Mouse (Mus musculus): ENCODE measurements around the gene Wwox.

Wwox gene

DNA sequence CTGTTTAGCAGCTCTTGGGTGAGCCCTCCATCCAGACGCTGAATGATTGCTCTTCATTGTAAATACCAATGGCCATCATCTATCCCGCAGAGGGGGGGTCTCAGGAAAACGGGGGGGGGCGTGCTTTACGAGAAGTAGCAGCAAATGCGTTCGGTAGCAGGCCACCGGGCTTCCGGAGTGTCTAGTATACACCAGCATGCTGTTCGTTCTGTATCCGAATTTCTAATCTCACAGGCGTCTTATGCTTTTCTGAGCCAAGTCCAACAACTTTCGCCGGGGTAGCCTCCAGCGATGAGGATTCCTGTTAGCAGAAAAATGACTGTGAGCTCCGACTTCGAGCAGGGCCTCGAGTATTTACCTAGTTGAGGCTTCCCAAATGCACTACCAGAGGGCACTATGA lies 719.8 kb downstream of the Wwox start:
- no peak for DNase-seq (ENCODE audit: low spot score in 2 of 2)

GRCm38 (mm10) chr8:115159711-115160374 lies 720.4 kb downstream of the Wwox start:
- no peak for DNase-seq (ENCODE audit: low spot score in 2 of 2)

- no peak for DNase-seq (ENCODE audit: low spot score in 2 of 2)
Measured at GRCm38 (mm10) chr8:115160407-115160806, 721.0 kb downstream of the Wwox start.

DNA sequence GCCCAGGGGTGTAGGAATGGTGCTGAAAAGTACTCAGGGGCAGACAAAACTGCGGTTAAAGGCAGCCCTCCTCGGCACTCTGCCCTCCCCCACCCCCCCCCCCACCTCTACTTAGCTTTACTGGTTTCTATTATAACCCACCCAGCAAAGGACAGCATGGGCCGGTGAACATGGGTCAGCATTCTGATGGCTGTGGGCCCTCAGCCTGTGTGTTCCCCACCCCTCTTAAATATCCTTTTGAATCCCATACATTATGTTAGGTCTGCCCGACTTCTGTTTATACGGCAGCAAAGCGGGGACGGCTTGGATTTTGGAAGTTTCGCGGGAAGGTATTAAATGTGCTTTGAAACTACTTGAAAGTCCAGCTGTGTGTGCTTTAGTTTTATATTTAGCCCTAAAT lies 722.1 kb downstream of the Wwox start:
- no peak for DNase-seq (ENCODE audit: low spot score in 2 of 2)

DNA sequence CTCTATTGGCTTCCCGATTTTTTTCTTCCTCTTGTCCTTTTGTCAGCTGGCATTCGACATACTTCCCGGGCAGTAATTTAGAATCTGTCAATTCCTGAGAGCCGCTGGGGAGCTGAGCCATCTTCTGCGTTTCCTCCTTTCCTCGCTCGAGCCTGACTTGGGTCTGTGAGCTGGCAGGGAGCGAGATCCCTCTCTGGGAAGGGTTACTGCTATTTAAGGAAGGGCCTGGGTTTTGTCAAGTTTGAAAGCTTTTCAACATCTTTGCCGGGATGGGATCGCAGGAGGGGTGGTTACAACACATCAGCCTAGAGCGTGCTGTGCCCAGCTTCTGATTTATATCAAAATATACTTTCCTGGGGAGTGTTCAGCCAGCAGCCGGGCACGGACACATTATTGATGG lies 725.4 kb downstream of the Wwox start:
- no peak for DNase-seq (ENCODE audit: low spot score in 2 of 2)

GRCm38 (mm10) chr8:115173634-115174081 lies 734.2 kb downstream of the Wwox start:
- DNase-seq (ENCODE audit: low spot score in 2 of 2) = no peak

- DNase-seq (ENCODE audit: low spot score in 2 of 2) = no peak
Measured at GRCm38 (mm10) chr8:115185431-115185964, 746.0 kb downstream of the Wwox start.

- DNase-seq (ENCODE audit: low spot score in 2 of 2) = no peak
Measured at GRCm38 (mm10) chr8:115186121-115186811, 746.8 kb downstream of the Wwox start.

DNA sequence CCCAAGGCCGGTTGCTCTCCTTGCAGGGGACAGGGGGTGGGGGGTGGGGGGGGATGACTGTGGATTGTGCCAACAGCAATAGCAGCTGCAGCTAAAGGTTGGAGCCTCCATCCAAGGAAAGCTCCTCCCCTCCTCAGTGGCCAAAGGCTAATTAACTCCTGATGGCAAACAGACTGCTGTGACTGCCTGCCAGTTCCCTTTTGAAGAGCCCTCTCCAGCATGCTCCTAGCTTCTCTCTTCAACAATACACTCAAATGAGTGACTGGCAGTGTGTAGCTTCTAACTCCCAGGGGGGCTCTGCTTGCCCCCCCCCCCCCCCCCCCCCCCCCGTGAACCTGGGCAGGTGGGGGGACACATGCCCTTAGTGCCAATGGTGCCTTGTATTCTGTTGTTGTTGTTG lies 747.4 kb downstream of the Wwox start:
- no peak for DNase-seq (ENCODE audit: low spot score in 2 of 2)

DNA sequence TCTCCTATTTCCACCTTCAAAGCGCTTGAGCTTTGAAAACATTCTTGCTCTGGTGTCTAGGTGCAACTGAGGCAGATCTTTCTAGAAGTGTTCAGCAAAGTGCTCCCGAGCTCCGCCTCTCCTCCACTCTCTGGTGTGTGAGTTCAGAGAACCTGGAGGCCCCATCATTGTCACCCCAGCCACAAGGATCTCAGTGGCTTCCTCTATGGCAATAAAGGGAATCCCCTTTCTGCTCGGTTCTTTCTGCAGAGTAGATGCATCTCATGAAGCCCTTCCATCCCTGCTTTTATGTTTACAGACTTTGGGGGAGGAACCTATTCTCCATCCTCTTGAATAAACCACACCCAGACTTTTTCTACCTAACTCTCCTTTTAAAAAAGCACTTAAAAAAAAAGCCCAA lies 749.0 kb downstream of the Wwox start:
- no peak for DNase-seq (ENCODE audit: low spot score in 2 of 2)

DNA sequence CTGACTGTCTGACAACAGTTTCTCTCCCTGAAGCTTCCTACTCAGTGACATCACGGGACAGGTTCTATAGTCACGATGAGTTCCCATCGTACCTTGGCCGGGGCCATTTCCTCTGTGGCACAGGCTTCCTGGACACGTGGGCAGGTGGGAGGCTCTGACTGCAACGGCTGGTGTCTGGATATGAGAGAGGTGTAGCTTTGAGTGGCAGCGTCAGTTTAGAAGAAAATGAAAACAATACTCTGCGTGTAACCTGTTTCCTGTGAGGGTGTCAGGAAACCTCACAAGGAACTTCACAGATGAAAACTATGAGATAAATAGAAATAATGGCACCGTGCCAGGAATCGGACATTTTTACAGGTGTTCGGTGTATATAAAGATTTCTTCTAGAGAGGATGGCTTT lies 750.4 kb downstream of the Wwox start:
- peak in 1 of 2 experiments; percentile 31 for DNase-seq (ENCODE audit: low spot score in 2 of 2)

DNA sequence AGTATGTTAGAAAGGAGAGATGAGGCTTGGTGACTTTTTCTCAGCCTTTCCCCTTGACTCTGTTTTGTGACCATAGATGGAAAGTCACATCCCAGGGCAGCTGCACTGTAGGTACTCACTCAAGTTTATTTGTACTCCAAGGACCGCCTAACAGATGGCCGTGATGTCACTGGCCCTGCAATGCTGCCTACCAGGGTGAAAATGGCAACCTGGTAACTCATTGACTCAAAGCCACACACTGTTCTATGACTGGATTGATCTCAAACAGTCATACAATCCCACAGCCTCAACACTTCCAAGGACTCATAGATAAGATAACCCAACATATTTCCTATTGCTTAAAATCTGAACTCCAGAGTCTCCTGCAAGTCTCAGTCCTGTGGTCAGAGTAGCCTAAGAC lies 754.3 kb downstream of the Wwox start:
- DNase-seq (ENCODE audit: low spot score in 2 of 2) = no peak

DNA sequence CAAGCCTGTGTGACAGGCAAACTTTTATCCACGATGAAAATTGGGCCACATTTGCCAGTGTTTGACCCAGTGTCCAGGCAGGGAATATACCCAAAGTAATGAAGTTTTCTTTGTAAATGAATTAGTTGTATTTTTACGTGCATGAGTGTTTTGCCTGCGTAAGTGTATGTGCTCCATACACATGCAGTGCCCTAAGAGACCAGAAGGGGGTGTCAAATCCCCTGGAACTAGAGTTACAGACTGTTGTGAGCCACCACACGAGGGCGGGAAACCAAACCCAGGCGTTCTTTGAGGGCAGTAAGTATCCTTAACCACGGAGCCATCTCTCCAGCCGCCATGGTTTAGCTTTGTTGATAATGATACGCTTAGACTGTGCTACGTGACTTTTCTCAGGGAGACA lies 755.9 kb downstream of the Wwox start:
- DNase-seq (ENCODE audit: low spot score in 2 of 2) = no peak

- no peak for DNase-seq (ENCODE audit: low spot score in 2 of 2)
Measured at GRCm38 (mm10) chr8:115196859-115197258, 757.4 kb downstream of the Wwox start.

DNA sequence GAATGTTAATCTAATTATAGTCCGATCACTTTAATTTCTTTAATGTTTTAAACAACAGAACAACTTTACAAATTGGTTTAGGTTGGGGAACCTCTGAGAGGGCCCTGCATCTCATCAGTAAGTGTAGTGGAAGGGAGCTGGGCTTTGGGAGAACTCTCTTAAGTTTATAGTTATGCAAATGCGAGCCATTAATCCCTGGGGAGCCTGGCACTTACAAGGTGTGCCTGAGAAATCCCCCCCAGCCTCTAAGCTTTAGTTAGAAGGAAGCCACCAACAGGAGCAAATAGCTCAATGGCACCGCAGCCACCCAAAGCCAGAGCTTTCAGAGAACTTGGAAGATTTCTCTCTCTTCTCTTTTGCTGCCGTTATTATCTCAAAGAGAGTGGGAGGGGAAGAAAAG lies 759.7 kb downstream of the Wwox start:
- no peak for DNase-seq (ENCODE audit: low spot score in 2 of 2)

DNA sequence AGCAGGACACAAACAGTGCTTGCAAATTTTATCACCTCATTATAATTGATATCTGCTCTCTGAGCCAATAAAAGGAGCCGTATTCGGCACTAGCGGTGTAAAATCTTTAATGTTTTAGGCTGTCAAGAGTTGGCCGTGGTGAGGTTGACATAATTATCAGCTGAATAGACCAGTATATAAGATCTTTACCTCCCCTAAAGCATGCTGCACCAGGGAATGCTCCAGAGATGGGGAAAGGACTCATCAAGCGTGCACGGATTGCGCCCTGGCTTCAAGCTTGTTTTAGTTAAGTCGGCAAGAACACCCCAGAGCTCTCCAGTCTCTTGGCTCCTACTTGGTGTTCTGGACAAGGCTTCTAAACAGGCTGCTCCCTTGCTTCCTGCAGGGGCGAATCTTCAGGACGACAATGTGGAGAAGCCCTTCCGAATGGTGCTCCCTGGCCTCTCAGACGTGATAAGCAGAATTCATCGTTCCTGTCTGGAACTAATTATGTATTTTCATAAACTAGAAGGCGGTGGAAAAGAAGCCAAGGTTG lies 760.2 kb downstream of the Wwox start:
- no peak for DNase-seq (ENCODE audit: low spot score in 2 of 2)

DNA sequence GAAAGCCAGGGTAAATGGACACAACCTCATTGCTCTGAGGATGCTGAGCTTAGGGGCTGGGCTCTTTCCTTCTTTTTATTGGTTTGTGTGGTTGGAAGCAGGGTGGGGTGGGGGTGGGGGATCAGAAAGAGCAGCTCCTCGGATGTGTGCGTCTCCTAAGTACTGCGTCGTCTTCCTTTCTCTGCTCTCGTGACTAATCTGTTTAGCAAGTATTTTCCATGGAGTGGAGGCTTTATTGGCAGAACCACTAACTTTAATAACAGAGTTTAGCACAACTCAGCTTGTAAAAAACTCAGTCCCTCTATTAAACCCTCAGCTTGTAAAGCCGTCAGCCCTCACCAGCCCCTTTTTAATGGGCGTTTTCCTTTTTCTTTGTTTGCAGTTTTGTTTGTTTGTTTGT lies 762.3 kb downstream of the Wwox start:
- DNase-seq (ENCODE audit: low spot score in 2 of 2) = no peak

DNA sequence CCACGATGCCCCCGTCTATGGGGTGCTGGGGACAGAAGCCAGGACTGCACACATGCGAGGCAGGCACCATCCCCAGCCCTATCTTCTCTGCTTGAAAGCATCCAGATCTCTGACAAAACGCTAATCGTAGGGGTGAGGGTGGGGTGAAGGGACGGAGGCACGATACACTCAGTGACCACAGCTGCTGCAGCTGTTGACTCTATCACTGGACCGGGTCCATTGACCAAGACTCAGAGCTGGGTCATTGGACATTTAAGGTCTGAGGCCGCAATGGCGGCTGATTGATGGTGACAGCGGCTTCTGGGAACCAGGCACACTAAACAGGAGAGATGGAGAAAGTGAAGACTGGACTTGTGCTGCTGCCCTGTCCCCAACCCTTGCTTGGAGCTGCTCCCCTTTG lies 768.0 kb downstream of the Wwox start:
- no peak for DNase-seq (ENCODE audit: low spot score in 2 of 2)

- no peak for DNase-seq (ENCODE audit: low spot score in 2 of 2)
Measured at GRCm38 (mm10) chr8:115208415-115209192, 769.1 kb downstream of the Wwox start.

DNA sequence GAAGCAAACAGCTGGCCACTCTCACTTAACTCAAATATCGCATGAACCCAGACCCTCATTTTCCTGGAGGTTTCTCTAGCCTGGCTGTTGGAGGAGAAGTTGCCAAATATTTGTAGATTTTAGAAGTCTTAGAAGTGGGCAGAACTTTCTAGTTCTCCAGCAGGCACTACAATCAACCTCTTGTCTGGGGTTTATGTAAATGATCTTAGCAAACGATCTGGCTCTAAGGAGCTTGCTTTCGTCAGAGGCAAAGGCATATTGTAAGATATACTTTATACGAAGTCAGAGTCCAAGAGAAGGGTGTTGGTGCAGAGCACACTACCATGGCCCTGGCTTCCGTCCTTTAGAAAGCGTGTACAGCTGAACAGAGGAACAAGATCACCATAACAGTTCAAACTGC lies 770.6 kb downstream of the Wwox start:
- DNase-seq (ENCODE audit: low spot score in 2 of 2) = no peak

DNA sequence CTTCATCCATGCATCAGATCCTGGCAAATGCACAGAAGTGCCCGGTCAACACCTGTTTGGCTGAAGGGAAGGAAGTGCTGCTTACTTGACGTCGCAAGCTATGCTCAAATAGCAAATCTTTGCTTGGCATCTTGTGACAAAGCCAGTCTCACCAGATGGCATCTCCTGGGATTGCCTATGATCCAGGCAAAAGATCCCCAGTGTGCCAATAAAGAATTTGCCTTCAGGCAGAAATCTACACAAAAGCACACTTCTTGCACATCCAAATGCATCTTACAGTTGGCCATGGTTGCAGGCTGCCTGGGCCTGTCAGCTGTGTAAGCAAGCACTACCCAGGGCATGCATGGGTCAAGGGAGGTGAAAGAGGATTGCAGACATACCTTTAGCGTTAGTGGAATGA lies 773.7 kb downstream of the Wwox start:
- no peak for DNase-seq (ENCODE audit: low spot score in 2 of 2)

- DNase-seq (ENCODE audit: low spot score in 2 of 2) = no peak
Measured at GRCm38 (mm10) chr8:115214870-115215269, 775.4 kb downstream of the Wwox start.

Measured in spleen, postnatal 10 days (tissue).